Mouse (Mus musculus) midbrain, embryonic 14.5 days (tissue): ENCODE results near the gene Gmfg. TPM values are rescaled to one million over a fixed set of nuclear protein-coding genes. Genes with fewer than 3 reads are reported as not detected.

Source experiments
- ATAC-seq: fragments of 200-750 bp; cut with Nextera tagmentation; 2 replicates; pipeline ENCODE4 v1.8.0; 2017; ENCODE audit warnings: moderate number of reproducible peaks, moderate library complexity; ENCODE audit not compliant: low FRiP score, low TSS enrichment
- DNase-seq: peaks from one replicate; pipeline ENCODE4 v3.0.0-alpha.2; 2015
- H3K27ac ChIP-seq: fragments of 300-500 bp; sonication (generic); replicated peaks from 2 replicates; pipeline ENCODE4 v1.5.1; 2014; ENCODE audit warnings: mild to moderate bottlenecking, low read depth, low read length, moderate library complexity
- H3K27me3 ChIP-seq: fragments of 300-500 bp; sonication (generic); 2 replicates; pipeline ENCODE4 v1.6.1; 2014; ENCODE audit warnings: low read length, control low read depth, mixed read lengths; ENCODE audit not compliant: control insufficient read depth, insufficient read depth
- H3K36me3 ChIP-seq: fragments of 300-500 bp; sonication (generic); 2 replicates; pipeline ENCODE4 v1.6.1; 2014; ENCODE audit warnings: low read length, control low read depth; ENCODE audit not compliant: control insufficient read depth, insufficient read depth
- H3K4me1 ChIP-seq: fragments of 300-500 bp; sonication (generic); 2 replicates; pipeline ENCODE4 v1.6.1; 2014; ENCODE audit warnings: mild to moderate bottlenecking, antibody characterized with exemption, low read length, control low read depth; ENCODE audit not compliant: control insufficient read depth, insufficient read depth
- H3K4me2 ChIP-seq: fragments of 300-500 bp; sonication (generic); 2 replicates; pipeline ENCODE4 v1.6.1; 2014; ENCODE audit warnings: mild to moderate bottlenecking, low read length, moderate library complexity
- H3K4me3 ChIP-seq: fragments of 300-500 bp; sonication (generic); replicated peaks from 2 replicates; pipeline ENCODE4 v1.5.1; 2014; ENCODE audit warnings: low read depth, low read length
- H3K9ac ChIP-seq: fragments of 300-500 bp; sonication (generic); replicated peaks from 2 replicates; pipeline ENCODE4 v1.6.1; 2014; ENCODE audit warnings: mild to moderate bottlenecking, low read length, moderate library complexity
- H3K9me3 ChIP-seq: fragments of 300-500 bp; sonication (generic); 2 replicates; pipeline ENCODE4 v1.6.1; 2016; ENCODE audit warnings: low read length, control low read depth, mixed read lengths; ENCODE audit not compliant: control insufficient read depth
- WGBS: fragments of 180-500 bp; shearing (Covaris S2); extraction: QIAGEN DNeasy Blood & Tissue Kit; methylation state at CpG from one replicate; pipeline ENCODE4 v1.1.7; 2014; 5-methylcytosine and 5-hydroxymethylcytosine counted together
- polyA plus RNA-seq: library from polyadenylated mRNA; unstranded; fragments of >200 nt; fragmentation: Nextera tagmentation; extraction: Ambion mirVana; gene quantifications from 2 replicates; pipeline ENCODE4 v1.2.1, GENCODE M21; 2014

The Gmfg gene
- polyA plus RNA-seq, 1 experiment from 2014 or later: 5.1 TPM

GRCm38 (mm10) chr7:28484192-28484591 lies 46.9 kb downstream of the Gmfg start:
- no peaks in the 10 kb centered on the region for H3K36me3 ChIP-seq
- H3K4me1 ChIP-seq: no peaks in the 10 kb centered on the region
- no peak overlapping the region for H3K9ac ChIP-seq
- DNase-seq (no peak), ATAC-seq (no peak)
- H3K4me2 ChIP-seq: no peak overlapping the region
- peaks cover 10% of the 10 kb centered on the region for H3K27me3 ChIP-seq
- WGBS: 34% methylated on average over 4 of the region's 4 CpGs
- no peaks in the 10 kb centered on the region for H3K9me3 ChIP-seq
- H3K27ac ChIP-seq: no peak overlapping the region
- no peak overlapping the region for H3K4me3 ChIP-seq

- Histone ChIP-seq H3K9me3 (no peaks in the 10 kb centered on the region), H3K9ac (no peak overlapping the region), H3K27ac (no peak overlapping the region), H3K4me1 (no peaks in the 10 kb centered on the region), H3K4me3 (peak overlapping the region; percentile 19; the same call in 1 of the 2 replicates), H3K4me2 (peak overlapping the region; percentile 47), H3K36me3 (no peaks in the 10 kb centered on the region), H3K27me3 (peaks cover 10% of the 10 kb centered on the region)
- DNase-seq: peak; percentile 33
- 5% methylated on average over 16 of the region's 16 CpGs for WGBS
- no peak for ATAC-seq
These were observed 50.8 kb downstream of the Gmfg start for GRCm38 (mm10) chr7:28488030-28488491.

- no peak overlapping the region for H3K9ac ChIP-seq
- no peak overlapping the region for H3K4me2 ChIP-seq
- H3K9me3 ChIP-seq: no peaks in the 10 kb centered on the region
- no peak overlapping the region for H3K4me3 ChIP-seq
- DNase-seq (peak; percentile 61), ATAC-seq (no peak)
- peaks cover 3% of the 10 kb centered on the region; the same call in 1 of the 2 replicates for H3K4me1 ChIP-seq
- peaks cover 10% of the 10 kb centered on the region for H3K27me3 ChIP-seq
- H3K27ac ChIP-seq: no peak overlapping the region
- no peaks in the 10 kb centered on the region for H3K36me3 ChIP-seq
- 4% methylated on average over 10 of the region's 10 CpGs for WGBS
These were observed 53.2 kb downstream of the Gmfg start for GRCm38 (mm10) chr7:28490410-28490809.

GRCm38 (mm10) chr7:28490903-28491302 lies 53.7 kb downstream of the Gmfg start:
- 38% methylated on average over 14 of the region's 14 CpGs for WGBS
- Histone ChIP-seq H3K27me3 (peaks cover 10% of the 10 kb centered on the region), H3K9ac (no peak overlapping the region), H3K27ac (no peak overlapping the region), H3K4me3 (no peak overlapping the region), H3K36me3 (no peaks in the 10 kb centered on the region), H3K4me2 (no peak overlapping the region), H3K9me3 (no peaks in the 10 kb centered on the region), H3K4me1 (peaks cover 6% of the 10 kb centered on the region; the same call in 1 of the 2 replicates)
- DNase-seq: no peak
- ATAC-seq: no peak

- no peak overlapping the region for H3K4me2 ChIP-seq
- H3K36me3 ChIP-seq: no peaks in the 10 kb centered on the region
- H3K9me3 ChIP-seq: no peaks in the 10 kb centered on the region
- ATAC-seq: no peak
- peaks cover 10% of the 10 kb centered on the region for H3K27me3 ChIP-seq
- H3K4me3 ChIP-seq: no peak overlapping the region
- H3K4me1 ChIP-seq: peaks cover 6% of the 10 kb centered on the region; the same call in 1 of the 2 replicates
- no peak for DNase-seq
- 92% methylated on average over 8 of the region's 8 CpGs for WGBS
- no peak overlapping the region for H3K9ac ChIP-seq
- no peak overlapping the region for H3K27ac ChIP-seq
These were observed 55.1 kb downstream of the Gmfg start for GRCm38 (mm10) chr7:28492310-28492709.

GRCm38 (mm10) chr7:28495426-28495825 lies 58.2 kb downstream of the Gmfg start:
- peak; percentile 76 for DNase-seq
- Histone ChIP-seq H3K27ac (peak overlapping the region; percentile 10), H3K36me3 (no peaks in the 10 kb centered on the region), H3K4me2 (peak overlapping the region; percentile 22), H3K4me1 (peaks cover 6% of the 10 kb centered on the region; the same call in 1 of the 2 replicates), H3K9ac (no peak overlapping the region), H3K9me3 (no peaks in the 10 kb centered on the region), H3K27me3 (no peaks in the 10 kb centered on the region), H3K4me3 (no peak overlapping the region)
- 17% methylated on average over 11 of the region's 11 CpGs for WGBS
- ATAC-seq: peak; percentile 53; the same call in 1 of the 2 replicates

Other genes with a start within 250 kb of the Gmfg start
- 6.8 and 14.7 TPM in 2 replicates for gene Eid2, start 169.6 kb upstream of the Gmfg start, polyA plus RNA-seq
- gene Eid2b, start 159.7 kb upstream of the Gmfg start, polyA plus RNA-seq: 40.2 TPM in 2 replicates
- 0.28 and 1.8 TPM in 2 replicates for gene Selenov, start 146.3 kb upstream of the Gmfg start, polyA plus RNA-seq
- 24.1 and 32.2 TPM in 2 replicates for gene Dll3, start 135.2 kb upstream of the Gmfg start, polyA plus RNA-seq
- 136 and 138 TPM in 2 replicates for gene Timm50, start 125.4 kb upstream of the Gmfg start, polyA plus RNA-seq
- gene Supt5, start 98.7 kb upstream of the Gmfg start, polyA plus RNA-seq: 62.6 and 80.6 TPM in 2 replicates
- 580 and 617 TPM in 2 replicates for gene Rps16, start 86.8 kb upstream of the Gmfg start, polyA plus RNA-seq
- gene Plekhg2, start 64.8 kb upstream of the Gmfg start, polyA plus RNA-seq: 17.7 and 22.9 TPM in 2 replicates
- 1.8 and 3.4 TPM in 2 replicates for gene Zfp36, start 57.2 kb upstream of the Gmfg start, polyA plus RNA-seq
- gene Med29, start 44.7 kb upstream of the Gmfg start, polyA plus RNA-seq: 38.3 and 47.9 TPM in 2 replicates
- 78.0 and 81.9 TPM in 2 replicates for gene Paf1, start 44.5 kb upstream of the Gmfg start, polyA plus RNA-seq
- gene Lrfn1, start 14.5 kb downstream of the Gmfg start, polyA plus RNA-seq: 18.3 and 19.9 TPM in 2 replicates
- gene Ifnl2, start 73.0 kb downstream of the Gmfg start, polyA plus RNA-seq: not detected in 2 replicates
- gene Ifnl3, start 85.4 kb downstream of the Gmfg start, polyA plus RNA-seq: not detected in 2 replicates
- not detected in 2 replicates for gene Sycn, start 103.4 kb downstream of the Gmfg start, polyA plus RNA-seq
- gene Nccrp1, start 109.8 kb downstream of the Gmfg start, polyA plus RNA-seq: 0.13 TPM in 1 of 2 replicates, not detected in the other
- 27.2 and 29.5 TPM in 2 replicates for gene Samd4b, start 160.7 kb downstream of the Gmfg start, polyA plus RNA-seq
- gene Pak4, start 160.7 kb downstream of the Gmfg start, polyA plus RNA-seq: 12.3 and 15.6 TPM in 2 replicates
- not detected in 2 replicates for gene Acp7, start 193.9 kb downstream of the Gmfg start, polyA plus RNA-seq